Mouse (Mus musculus) thymus, adult 18-20 months (tissue): ENCODE results near the gene Rnf11.

Experiments
- DNase-seq, 2 experiments: peaks; one replicate each; pipeline ENCODE4 v3.0.0; 2022; ENCODE audit warnings: mixed read lengths in 2 of 2

Gene Rnf11

DNA sequence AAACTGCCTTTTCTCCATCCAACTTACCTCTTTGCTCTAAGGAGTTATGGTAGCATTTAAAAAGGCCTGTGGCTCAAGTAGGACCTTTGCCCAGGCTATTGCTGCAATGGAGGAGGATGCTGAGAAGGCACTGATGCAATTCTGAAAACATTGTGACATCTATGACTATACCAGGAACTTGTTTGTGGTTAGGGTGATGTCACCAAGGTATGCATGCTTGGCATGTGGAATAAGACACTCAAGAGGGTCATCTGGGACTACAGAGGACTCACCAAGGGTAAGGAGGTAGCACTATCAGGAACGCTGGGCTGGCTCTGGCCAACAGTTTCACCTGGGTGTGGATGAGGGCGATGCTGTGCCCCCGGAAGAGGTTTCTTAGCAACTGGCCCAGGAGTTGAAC, at the start of gene Rnf11:
Gene Rnf11, minus strand, starts transcription at position 108 of the 400 bp plus-strand sequence.
- no peak for DNase-seq

DNA sequence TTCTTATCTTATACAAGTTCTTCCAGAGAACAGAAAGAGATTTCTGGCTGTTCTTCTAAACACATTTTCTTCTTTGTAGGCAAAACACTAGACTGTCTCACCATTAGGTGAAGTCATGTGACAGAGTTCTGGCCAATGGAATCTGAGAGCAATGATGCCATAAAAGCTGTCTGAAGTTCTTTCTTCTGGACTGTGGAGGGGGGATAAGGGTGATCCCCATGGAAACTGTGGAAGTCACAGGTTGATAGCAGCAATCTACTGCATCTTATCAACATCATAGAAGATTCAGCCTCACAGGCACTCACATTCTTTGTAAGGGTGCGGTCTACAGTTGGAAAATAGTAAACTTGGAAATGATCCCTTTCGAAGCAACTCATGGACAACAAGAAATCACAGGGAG, 46.6 kb upstream of the Rnf11 start, which contains the start of gene 4930522H14Rik:
Gene 4930522H14Rik, minus strand, starts transcription at position 187 of the 400 bp plus-strand sequence.
- DNase-seq, result no peak

DNA sequence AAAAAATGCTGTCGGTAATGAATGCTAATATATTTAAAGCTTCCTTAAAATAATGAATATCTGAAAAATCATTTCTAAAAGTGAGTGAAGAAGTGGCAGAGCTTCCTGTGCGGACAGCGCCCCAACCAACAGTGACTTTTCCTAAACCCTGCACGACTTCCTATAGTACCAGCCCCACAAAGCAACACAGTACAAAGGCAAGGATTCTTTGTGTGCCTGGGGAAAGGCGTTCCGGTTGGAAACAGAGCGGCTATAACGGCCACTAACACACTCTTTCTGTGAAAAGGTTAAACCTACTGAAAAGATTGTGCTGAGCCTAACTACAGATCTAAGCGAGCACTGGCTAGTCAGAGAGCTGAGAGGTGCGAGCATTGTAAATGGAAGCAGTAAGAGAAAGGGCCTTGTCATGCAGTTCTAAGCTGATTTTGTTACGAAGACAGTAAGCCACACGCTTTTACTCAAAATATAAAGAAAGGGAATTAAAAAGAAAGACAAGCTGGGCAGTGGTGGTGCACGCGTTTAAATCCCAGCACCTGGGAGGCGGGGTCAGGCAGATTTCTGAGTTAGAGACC, 45.8 kb upstream of the Rnf11 start:
- no peak for DNase-seq

- peak; percentile 3 to 29 for DNase-seq
Observed at GRCm38 (mm10) chr4:109504885-109505284, 20.4 kb upstream of the Rnf11 start.

DNA sequence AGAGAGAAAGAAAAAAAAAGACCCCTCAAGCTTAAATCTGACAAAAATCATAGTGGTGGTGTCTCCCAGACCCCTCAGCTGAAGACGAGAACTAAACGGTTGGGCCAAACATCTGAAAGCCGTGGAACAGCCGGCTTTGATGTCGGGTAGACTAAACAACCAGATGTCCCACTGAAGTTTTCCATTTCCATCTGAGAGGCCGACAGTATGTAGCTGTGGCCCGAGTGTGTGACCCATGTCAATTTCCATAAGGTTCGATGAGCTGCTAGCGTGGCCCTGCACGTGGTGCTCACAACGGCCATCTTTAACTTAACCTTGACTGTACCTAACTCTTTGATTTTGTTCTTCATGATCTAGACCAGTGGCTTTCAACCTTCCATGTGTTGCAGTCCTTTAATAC, 13.9 kb upstream of the Rnf11 start:
- no peak for DNase-seq

- DNase-seq, result no peak
Observed at GRCm38 (mm10) chr4:109493581-109493980, 9.1 kb upstream of the Rnf11 start.

- DNase-seq, result no peak
Observed at GRCm38 (mm10) chr4:109488812-109489211, 4.3 kb upstream of the Rnf11 start.

DNA sequence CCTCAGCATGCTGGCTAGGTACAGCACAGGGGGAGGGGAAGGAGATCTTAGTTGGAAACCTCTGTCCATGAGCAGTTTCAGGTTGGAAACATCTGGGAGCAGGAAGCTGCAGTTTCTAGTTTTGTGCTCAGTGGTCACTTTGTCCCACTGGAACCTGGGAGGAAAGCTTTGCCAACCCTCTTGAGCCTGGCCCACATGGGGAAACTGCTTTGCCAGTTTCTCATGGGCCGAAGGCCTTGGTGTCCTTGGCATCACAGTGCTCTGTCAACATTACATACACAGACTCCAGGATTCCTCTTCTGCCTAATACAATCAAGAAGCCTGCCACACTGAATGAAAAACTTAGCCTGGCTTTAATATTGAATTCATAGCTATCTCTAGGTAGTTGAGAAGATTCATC, 1.8 kb downstream of the Rnf11 start:
- no peak for DNase-seq

- DNase-seq, result no peak
Observed at GRCm38 (mm10) chr4:109481424-109481823, 3.1 kb downstream of the Rnf11 start.

DNA sequence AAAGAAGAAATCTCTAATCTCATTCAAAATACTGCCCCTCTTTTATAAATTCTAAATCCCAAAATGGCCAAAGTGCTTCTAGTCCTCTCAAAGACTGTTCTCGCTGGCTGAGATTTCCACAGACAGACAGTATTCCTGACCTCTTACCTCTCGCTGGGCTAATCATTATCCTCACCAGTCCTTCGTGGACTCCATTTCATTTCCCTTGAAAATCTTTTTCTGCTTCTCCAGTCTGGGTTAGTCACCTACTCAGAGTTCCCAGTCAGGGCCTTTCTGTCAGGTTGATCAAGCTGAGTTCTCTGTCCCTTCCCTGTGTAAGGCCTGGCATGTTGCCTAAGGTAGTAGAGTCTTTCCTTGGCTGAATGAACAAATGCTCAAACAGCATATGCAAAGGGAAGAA, 7.1 kb downstream of the Rnf11 start:
- no peak for DNase-seq

DNA sequence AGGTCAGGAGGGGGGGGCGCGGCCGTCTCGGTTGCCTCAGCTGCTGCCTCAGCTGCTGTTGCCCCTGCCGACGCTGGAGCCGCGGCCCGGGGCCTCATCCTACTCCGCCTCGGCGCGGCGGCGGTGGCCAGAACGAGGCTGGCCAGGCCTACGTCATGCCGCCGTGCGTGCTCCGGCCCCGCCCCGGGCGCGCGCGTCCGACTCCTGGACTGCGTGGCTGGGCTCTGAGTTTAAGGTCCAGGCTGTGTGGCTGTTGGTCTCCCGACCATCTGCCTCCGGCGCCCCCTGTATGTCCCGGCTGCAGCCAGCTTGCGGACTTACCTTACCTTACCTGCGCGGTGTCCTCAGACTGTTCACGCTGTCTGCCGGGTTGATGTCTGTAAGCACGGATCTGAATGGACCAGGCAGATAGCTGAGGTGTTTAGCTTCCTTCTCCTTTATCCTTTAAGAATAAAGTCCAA, 7.9 kb downstream of the Rnf11 start:
- peak; percentile 50 to 60 for DNase-seq

GRCm38 (mm10) chr4:109475577-109476553, 8.7 kb downstream of the Rnf11 start:
- peak; percentile 21 to 36 for DNase-seq

GRCm38 (mm10) chr4:109475078-109475477, 9.4 kb downstream of the Rnf11 start:
- DNase-seq, result no peak

DNA sequence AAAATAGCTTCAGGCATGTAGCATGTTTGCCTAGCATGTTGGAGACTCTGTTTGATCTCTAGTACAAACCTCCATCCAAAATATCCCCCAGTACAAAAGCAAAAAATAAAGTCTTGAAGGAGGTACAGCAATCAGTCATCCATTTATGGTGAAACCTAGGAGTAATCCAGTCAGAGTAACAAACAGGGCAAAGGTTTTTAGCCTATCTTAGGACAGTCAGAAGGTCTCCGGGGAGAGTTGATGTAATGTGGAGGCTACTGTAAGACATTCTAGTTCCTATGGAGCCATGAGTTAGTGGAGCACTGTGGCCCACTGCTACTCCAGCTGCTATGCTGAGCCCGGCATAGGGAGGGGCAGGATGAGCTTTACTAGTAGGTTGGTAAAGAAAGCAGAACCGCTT, 12.0 kb downstream of the Rnf11 start:
- no peak for DNase-seq

- no peak for DNase-seq
Observed at GRCm38 (mm10) chr4:109471606-109472005, 12.9 kb downstream of the Rnf11 start.

- no peak for DNase-seq
Observed at GRCm38 (mm10) chr4:109467687-109468086, 16.8 kb downstream of the Rnf11 start.

DNA sequence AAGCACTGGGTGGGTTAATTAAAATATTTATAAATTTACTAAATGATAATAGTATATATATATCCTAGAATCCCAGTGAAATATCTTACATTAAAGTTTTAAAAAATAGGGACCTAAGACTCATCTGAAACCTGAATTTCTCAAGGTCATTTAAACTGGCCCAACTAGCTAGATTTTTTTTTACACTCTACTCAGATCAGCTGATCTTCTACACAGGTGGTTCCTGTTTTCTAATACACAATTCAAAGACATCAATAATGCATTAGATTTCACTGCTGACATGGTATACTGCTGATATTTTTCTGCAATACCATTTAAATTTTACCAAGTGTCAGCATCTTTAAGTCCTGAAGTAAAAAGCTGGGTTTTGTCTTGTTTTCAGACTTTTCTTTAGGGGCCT, 20.6 kb downstream of the Rnf11 start:
- DNase-seq, result no peak

- DNase-seq, result no peak
Observed at GRCm38 (mm10) chr4:109460421-109461179, 23.9 kb downstream of the Rnf11 start.

DNA sequence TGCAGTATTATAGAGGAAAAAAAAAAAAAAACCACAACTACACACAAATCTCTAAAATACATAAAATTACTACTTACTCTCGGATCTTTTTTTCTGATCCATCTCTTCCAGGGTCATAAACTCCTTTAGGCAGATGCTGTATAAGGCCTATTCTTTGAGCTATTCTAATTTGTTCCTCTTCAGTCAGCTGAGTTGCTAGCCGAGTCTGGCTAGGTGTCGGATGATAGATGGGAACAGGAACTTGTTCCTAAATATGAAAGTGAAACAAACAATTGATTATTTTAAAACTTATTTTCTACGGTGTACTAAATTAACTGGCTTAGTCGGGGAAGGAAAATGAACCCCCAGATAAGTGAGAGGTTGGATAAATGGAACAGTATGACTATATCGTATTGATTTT, 27.7 kb downstream of the Rnf11 start:
- DNase-seq, result no peak

- no peak for DNase-seq
Observed at GRCm38 (mm10) chr4:109448531-109448930, 36.0 kb downstream of the Rnf11 start.

- DNase-seq, result no peak
Observed at GRCm38 (mm10) chr4:109445956-109446355, 38.6 kb downstream of the Rnf11 start.

DNA sequence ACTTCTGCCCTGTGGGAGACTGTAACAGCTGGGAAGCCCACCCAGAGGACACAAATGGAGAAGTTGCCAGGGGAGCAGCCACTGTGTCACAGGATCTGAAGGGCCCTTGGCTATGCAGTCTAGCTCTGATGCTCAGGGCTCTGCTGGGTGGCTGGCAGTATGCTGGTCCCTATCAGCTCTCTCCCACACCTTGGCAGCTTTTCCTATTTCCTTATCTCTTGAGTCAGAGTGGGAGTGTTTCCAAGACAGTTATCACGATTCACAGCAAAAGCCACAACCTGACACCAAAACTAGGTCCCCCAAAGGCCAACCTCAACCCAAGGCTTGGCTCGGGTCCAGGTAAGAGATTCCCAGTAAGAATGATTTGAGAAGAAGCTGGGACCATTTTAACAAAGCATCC, 39.1 kb downstream of the Rnf11 start:
- no peak for DNase-seq

DNA sequence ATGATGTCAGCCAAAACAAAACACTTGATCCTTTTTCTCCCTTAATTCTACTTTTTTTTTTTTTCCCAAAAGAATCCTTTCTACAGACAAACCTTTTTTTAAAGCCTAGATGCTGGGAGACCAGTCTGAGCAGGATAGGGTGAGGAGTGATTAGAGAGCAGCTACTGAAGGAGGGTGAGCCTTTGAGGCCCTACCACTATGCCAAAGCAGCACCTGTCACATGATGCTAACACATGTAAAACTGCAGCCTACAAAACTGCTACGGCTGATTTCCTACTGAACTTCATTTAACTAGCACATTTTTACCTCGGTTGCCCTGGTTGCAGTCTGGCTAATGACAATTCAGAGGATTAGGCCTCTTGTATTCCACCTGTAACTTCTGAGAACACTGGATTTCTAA, 39.6 kb downstream of the Rnf11 start:
- no peak for DNase-seq
